Mouse (Mus musculus) hindbrain, embryonic 10.5 days (tissue): ENCODE measurements around the gene Cdk12. TPM values are rescaled to one million over a fixed set of nuclear protein-coding genes. Genes with fewer than 3 reads are reported as not detected.

Experiments
- DNase-seq: peaks from one replicate; pipeline ENCODE4 v3.0.0-alpha.2; 2017; ENCODE audit warnings: low spot score
- H3K27ac ChIP-seq: fragments of 300-500 bp; sonication (generic); 2 replicates; pipeline ENCODE4 v1.5.1; 2016; ENCODE audit warnings: mild to moderate bottlenecking, moderate library complexity
- H3K27me3 ChIP-seq: fragments of 300-500 bp; sonication (generic); 2 replicates; pipeline ENCODE4 v1.6.1; 2016; ENCODE audit warnings: mild to moderate bottlenecking; ENCODE audit not compliant: poor library complexity, insufficient read depth, severe bottlenecking
- H3K36me3 ChIP-seq: fragments of 300-500 bp; sonication (generic); 2 replicates; pipeline ENCODE4 v1.6.1; 2016; ENCODE audit warnings: mild to moderate bottlenecking, moderate library complexity
- H3K4me1 ChIP-seq: fragments of 300-500 bp; sonication (generic); replicated peaks from 2 replicates; pipeline ENCODE4 v1.6.1; 2016; ENCODE audit warnings: mild to moderate bottlenecking
- H3K4me3 ChIP-seq: fragments of 300-500 bp; sonication (generic); 2 replicates; pipeline ENCODE4 v1.5.1; 2016; ENCODE audit warnings: mild to moderate bottlenecking, moderate library complexity
- H3K9me3 ChIP-seq: fragments of 300-500 bp; sonication (generic); 2 replicates; pipeline ENCODE4 v1.6.1; 2016; ENCODE audit warnings: mild to moderate bottlenecking, moderate library complexity
- WGBS: fragments of 180-500 bp; shearing (Covaris S2); methylation state at CpG from one replicate; pipeline ENCODE4 v1.1.7; 2016; 5-methylcytosine and 5-hydroxymethylcytosine counted together
- polyA plus RNA-seq: library from polyadenylated mRNA; unstranded; fragments of >200 nt; fragmentation: Nextera tagmentation; extraction: Ambion mirVana; gene quantifications from 2 replicates; pipeline ENCODE4 v1.2.1, GENCODE M21; 2016

Cdk12 gene
- polyA plus RNA-seq, 1 experiment from 2014 or later, result 10.2 TPM

DNA sequence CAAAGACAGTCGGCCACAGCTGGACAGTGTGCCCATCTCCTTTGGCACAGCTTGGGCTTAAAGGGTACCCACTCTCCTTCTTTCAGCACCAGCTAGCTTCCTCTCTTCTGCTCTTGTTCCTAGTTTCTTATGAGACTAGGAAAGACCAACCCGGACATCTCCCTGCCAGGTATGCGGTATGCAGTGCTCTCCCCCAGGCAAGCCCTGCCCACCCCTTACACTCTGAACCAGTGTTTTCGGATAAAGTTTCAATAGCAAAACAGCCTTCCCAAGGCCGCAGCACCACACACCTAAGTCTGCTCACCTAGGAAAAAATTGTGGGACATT lies 118.8 kb downstream of the Cdk12 start:
- no peak for DNase-seq
- Histone ChIP-seq H3K27ac (no peak overlapping the region), H3K36me3 (no peaks in the 10 kb centered on the region), H3K9me3 (no peaks in the 10 kb centered on the region), H3K27me3 (peaks cover 100% of the 10 kb centered on the region), H3K4me1 (peaks cover under 1% of the 10 kb centered on the region; the same call in 1 of the 2 replicates), H3K4me3 (no peak overlapping the region)
- WGBS, result 7% methylated on average over 5 of the region's 5 CpGs

DNA sequence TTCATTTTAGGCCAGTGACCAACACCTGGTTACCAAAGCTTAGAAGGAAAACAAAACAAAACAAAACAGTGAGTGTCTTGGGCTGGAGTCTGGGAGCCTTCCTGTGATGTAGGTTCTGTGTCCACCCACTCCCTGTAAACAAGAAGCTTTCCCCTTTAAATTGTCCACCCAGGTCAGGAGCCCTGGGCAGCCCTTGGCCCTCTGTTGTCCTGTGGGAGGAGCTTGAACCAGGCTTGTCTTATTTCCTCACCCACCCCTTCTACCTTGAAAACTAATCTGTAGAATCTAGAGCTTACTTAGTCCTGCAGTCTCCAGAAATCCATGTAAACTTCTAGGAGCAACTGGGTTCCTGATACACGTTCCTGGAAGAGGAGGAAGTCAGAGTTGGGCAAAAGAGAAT lies 119.3 kb downstream of the Cdk12 start:
- Histone ChIP-seq H3K27me3 (peaks cover 100% of the 10 kb centered on the region), H3K4me1 (peaks cover 5% of the 10 kb centered on the region), H3K4me3 (no peak overlapping the region), H3K36me3 (no peaks in the 10 kb centered on the region), H3K27ac (no peak overlapping the region), H3K9me3 (no peaks in the 10 kb centered on the region)
- WGBS, result 6% methylated on average over 1 of the region's 1 CpGs
- no peak for DNase-seq

DNA sequence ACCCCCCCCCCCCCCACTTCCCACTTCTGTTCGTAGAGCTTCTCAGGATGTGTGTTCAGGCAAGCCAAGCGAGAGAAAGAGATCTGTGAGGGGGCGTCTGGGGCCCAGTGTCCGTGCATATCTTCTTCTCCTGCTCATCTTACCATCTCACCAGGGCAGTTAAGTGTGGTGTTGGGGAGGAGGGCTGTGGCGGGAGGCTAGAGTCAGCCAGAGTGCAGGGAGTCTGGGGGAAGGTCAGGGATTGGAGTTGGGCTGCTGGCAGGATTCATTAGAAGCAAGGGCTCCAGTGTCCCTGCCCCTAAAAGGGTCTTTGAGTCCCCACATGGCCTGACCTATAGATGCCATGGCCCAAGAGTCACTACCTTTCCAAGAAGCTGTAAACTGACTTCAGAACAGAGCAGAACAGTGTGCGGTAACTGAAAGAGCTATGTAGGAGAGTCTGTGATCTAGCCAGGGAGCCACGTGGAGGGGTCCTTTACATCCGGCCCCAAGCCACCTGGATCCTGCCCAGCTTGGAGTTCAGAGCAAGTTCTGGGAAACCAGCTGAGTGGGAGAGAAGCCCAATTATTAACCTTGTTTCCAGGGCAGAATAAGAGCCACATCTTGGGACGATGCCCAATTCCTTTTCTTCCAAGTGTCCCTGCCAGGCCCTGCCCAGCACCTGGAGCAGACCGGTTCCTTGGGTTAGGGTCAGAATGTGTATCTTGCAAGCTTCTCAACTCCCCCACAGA lies 120.4 kb downstream of the Cdk12 start:
- DNase-seq, result no peak
- peaks cover 100% of the 10 kb centered on the region for H3K27me3 ChIP-seq

DNA sequence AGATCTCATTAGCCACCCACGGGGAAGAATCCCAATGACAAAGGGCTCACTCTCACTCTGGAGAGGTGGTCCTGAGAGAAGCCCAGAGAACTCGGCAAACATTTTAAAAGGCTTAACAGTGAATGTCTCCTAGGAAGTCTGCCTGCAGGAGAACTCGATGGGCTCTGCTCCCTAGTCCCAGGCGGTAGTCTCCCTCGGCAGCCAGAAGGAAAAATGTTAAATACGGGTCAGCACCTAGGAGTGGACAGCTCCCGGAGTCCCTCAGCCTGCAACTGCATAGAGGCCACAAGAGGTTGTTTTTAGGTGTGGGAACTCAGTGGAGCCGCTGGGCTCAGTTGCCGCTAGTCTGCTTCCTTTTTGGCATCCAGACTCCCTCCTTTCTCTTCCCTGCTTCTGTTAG lies 121.1 kb downstream of the Cdk12 start:
- no peak for DNase-seq
- Histone ChIP-seq H3K27ac (no peak overlapping the region), H3K36me3 (no peaks in the 10 kb centered on the region), H3K9me3 (no peaks in the 10 kb centered on the region), H3K4me1 (peaks cover 23% of the 10 kb centered on the region), H3K27me3 (peaks cover 100% of the 10 kb centered on the region), H3K4me3 (no peak overlapping the region)
- 2% methylated on average over 9 of the region's 9 CpGs for WGBS

More for the DNA sequence above, 120.4 kb downstream of the Cdk12 start:
- H3K36me3 ChIP-seq, result no peaks in the 10 kb centered on the region
- H3K4me3 ChIP-seq, result no peak overlapping the region
- WGBS, result 2% methylated on average over 10 of the region's 10 CpGs
- H3K27ac ChIP-seq, result no peak overlapping the region
- no peaks in the 10 kb centered on the region for H3K9me3 ChIP-seq
- peaks cover 17% of the 10 kb centered on the region for H3K4me1 ChIP-seq

DNA sequence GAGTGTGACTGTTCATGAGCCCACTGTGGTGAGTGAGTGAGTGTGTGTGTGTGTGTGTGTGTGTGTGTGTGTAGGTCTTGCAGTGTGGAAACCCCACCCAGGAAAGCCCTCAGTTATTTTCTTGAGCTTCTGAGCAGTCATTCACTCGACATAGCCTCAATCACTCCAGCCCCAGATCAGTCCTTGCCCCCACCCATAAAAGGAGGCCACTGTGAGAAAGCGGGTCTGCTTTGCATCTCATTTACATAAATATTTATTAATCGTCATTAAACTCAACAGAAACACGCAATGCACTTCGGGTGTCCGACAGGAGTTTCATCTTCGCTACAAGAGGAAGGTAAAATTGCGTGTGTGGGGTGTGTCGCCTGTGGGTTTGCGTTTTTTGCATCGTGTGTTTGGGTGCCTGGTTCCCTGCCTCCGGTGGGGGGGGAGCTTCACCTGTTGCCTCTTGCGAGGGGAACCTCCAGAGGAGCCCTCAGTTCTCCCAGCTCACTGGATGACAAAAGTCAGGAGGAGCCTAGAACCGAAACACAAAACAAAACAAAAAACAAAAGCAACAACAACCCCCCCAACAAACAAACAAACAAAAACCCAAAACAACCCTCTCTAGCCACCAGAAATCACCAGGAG lies 122.4 kb downstream of the Cdk12 start:
- H3K4me1 ChIP-seq, result peaks cover 33% of the 10 kb centered on the region
- H3K9me3 ChIP-seq, result no peaks in the 10 kb centered on the region
- no peaks in the 10 kb centered on the region for H3K36me3 ChIP-seq
- 3% methylated on average over 14 of the region's 14 CpGs for WGBS
- no peak for DNase-seq
- no peak overlapping the region for H3K27ac ChIP-seq
- no peak overlapping the region for H3K4me3 ChIP-seq
- peaks cover 100% of the 10 kb centered on the region for H3K27me3 ChIP-seq

DNA sequence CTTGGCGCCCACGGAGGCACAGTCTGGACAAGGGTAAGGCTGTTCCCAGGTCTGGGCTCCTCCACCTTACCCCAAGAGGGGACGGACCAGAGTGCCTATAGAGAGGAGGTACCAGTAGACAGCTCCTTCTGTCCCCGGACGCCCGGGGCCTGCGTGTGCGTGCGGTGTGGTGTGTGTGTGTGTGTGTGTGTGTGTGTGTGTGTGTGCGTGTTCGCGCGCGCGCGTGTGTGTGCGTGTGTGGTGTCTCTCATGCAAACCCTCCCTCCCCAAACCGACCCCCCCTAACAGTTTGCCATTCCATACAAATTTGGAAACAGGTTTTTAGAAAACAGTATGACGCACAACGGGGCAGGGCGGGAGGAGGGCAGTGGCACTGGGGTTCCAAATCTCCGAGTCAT lies 123.0 kb downstream of the Cdk12 start:
- no peak overlapping the region for H3K4me3 ChIP-seq
- DNase-seq, result no peak
- H3K27ac ChIP-seq, result no peak overlapping the region
- H3K4me1 ChIP-seq, result peaks cover 33% of the 10 kb centered on the region
- H3K27me3 ChIP-seq, result peaks cover 100% of the 10 kb centered on the region
- 2% methylated on average over 22 of the region's 22 CpGs for WGBS
- no peaks in the 10 kb centered on the region for H3K9me3 ChIP-seq
- H3K36me3 ChIP-seq, result no peaks in the 10 kb centered on the region

DNA sequence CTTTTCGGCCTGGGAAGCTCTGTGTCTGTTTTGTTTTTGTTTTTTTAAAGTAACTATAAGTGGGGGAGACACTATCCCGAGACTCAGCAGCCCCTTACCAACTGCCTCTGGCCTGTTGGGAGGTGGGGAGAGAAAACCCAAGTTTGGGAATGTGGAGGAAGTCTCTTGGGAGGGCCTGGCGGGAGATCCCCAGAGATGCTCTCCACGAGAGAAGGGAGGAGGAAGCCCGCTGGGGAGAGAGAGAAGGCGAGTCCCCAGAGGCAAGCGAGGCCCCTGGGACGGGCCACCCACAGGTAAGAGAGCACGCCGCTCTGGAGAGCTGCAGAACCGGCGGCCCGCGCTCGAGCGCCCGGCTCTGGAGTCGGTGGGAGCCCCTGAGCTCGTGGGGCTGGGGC lies 123.9 kb downstream of the Cdk12 start:
- Histone ChIP-seq H3K36me3 (no peaks in the 10 kb centered on the region), H3K4me3 (peak overlapping the region; percentile 43), H3K27ac (no peak overlapping the region), H3K9me3 (no peaks in the 10 kb centered on the region), H3K27me3 (peaks cover 100% of the 10 kb centered on the region), H3K4me1 (peaks cover 33% of the 10 kb centered on the region)
- DNase-seq, result no peak
- under 1% methylated on average over 19 of the region's 19 CpGs for WGBS

DNA sequence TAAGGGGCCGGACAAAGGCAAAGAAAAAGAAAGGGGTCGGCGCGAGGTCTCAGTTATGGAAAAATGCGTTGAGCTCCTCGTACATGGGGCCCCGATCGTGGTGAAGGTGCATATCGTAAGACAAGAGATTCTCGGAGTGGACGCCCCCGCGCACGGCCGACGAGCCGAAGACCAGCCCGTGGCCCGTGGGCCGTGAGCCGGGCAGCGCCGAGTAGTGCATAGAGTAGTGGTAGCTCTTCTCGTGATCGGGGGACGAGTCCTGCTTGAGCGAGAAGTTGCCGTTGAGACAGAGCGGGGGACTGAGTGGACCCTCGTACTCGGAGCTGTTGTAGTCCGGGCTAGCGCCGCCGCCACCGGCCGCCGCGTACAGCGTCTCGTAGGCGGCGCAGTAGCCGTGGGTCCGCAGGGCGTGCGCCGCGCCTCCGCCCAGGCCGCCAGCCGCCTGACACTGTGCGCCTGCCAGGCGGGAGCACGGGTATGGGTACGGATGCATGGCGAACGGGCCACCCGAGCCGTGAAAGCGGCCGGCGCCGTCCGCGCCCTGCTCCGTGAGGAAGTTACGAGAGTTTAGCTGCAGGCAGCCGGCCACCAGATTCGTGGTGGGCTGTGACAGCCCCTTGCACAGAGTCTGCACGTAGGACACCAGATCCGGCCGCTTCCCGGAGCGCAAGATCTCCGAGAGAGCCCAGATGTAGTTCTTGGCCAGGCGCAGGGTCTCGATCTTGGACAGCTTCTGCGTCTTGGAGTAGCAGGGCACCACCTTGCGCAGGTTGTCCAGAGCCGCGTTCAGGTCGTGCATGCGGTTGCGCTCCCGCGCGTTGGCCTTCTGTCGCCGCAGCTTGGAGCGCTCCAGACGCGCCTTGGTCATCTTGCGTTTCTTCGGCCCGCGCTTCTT lies 124.5 kb downstream of the Cdk12 start:
- peak; percentile 66 for DNase-seq
- WGBS, result under 1% methylated on average over 97 of the region's 97 CpGs
- peak overlapping the region; percentile 43 for H3K4me3 ChIP-seq
- H3K4me1 ChIP-seq, result peaks cover 33% of the 10 kb centered on the region
- H3K27ac ChIP-seq, result no peak overlapping the region
- H3K27me3 ChIP-seq, result peaks cover 100% of the 10 kb centered on the region
- no peaks in the 10 kb centered on the region for H3K36me3 ChIP-seq
- H3K9me3 ChIP-seq, result no peaks in the 10 kb centered on the region

DNA sequence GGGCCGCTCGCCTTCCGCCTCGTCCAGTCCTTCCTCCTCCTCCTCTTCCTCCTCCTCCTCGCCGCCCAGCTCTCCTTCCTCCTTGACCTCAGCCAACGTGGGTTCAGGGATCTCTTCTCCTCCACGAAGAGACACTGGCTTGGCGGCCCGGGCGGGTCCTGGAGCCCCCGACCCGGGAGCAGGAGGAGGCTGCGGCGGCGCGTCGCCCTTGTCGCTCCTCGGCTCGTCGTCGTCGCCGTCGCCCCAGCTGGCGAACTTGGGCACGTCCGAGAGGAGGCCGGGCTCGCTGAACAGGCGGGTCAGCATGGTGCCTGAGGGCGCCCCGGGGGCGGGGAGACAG lies 125.1 kb downstream of the Cdk12 start:
- peak overlapping the region; percentile 43 for H3K4me3 ChIP-seq
- H3K27ac ChIP-seq, result peak overlapping the region; percentile 4; the same call in 1 of the 2 replicates
- no peaks in the 10 kb centered on the region for H3K9me3 ChIP-seq
- H3K36me3 ChIP-seq, result no peaks in the 10 kb centered on the region
- peak; percentile 54 for DNase-seq
- WGBS, result under 1% methylated on average over 35 of the region's 35 CpGs
- peaks cover 33% of the 10 kb centered on the region for H3K4me1 ChIP-seq
- H3K27me3 ChIP-seq, result peaks cover 100% of the 10 kb centered on the region

Other genes with a start within 250 kb of the Cdk12 start
- 0.11 and 0.24 TPM in 2 replicates for gene Plxdc1, start 216.6 kb upstream of the Cdk12 start, polyA plus RNA-seq
- 13.3 and 16.2 TPM in 2 replicates for gene Arl5c, start 206.9 kb upstream of the Cdk12 start, polyA plus RNA-seq
- 7.6 and 22.9 TPM in 2 replicates for gene Cacnb1, start 180.0 kb upstream of the Cdk12 start, polyA plus RNA-seq
- gene Rpl19, start 176.3 kb upstream of the Cdk12 start, polyA plus RNA-seq, result 1,011 and 1,145 TPM in 2 replicates
- 1.1 and 1.5 TPM in 2 replicates for gene Stac2, start 149.6 kb upstream of the Cdk12 start, polyA plus RNA-seq
- 23.4 and 23.8 TPM in 2 replicates for gene Fbxl20, start 52.7 kb upstream of the Cdk12 start, polyA plus RNA-seq
- gene Med1, start 9.8 kb upstream of the Cdk12 start, polyA plus RNA-seq, result 62.8 and 73.0 TPM in 2 replicates
- 0.07 and 0.13 TPM in 2 replicates for gene Neurod2, start 126.6 kb downstream of the Cdk12 start, polyA plus RNA-seq
- gene Ppp1r1b, start 145.3 kb downstream of the Cdk12 start, polyA plus RNA-seq, result 1.0 and 1.3 TPM in 2 replicates
- gene Stard3, start 155.3 kb downstream of the Cdk12 start, polyA plus RNA-seq, result 55.5 and 57.8 TPM in 2 replicates
- gene Tcap, start 180.8 kb downstream of the Cdk12 start, polyA plus RNA-seq, result 0.17 and 0.29 TPM in 2 replicates
- gene Pnmt, start 183.4 kb downstream of the Cdk12 start, polyA plus RNA-seq, result 0.65 and 1.2 TPM in 2 replicates
- gene Pgap3, start 197.4 kb downstream of the Cdk12 start, polyA plus RNA-seq, result 9.3 and 9.8 TPM in 2 replicates
- gene Erbb2, start 209.4 kb downstream of the Cdk12 start, polyA plus RNA-seq, result 23.3 TPM in 2 replicates
- gene Mien1, start 235.9 kb downstream of the Cdk12 start, polyA plus RNA-seq, result 120 and 161 TPM in 2 replicates
- gene Grb7, start 243.3 kb downstream of the Cdk12 start, polyA plus RNA-seq, result 3.6 and 8.6 TPM in 2 replicates